Mouse (Mus musculus) thymus, adult 2 months (tissue): Measurements from ENCODE around the gene Sytl3.
"Not testable (repeated sequence)": the region's sequence is repeated elsewhere in the genome, so short reads cannot be mapped to it uniquely, and the experiment has no call there.

Source experiments
- CTCF ChIP-seq: fragments of 200-500 bp; IDR thresholded peaks from 2 replicates; pipeline ENCODE4 v1.5.1; 2012; ENCODE audit warnings: mild to moderate bottlenecking, control low read depth, low read length, moderate library complexity, borderline replicate concordance; ENCODE audit not compliant: control insufficient read depth, poor library complexity, insufficient read depth; ENCODE audit errors: extremely low read depth
- POLR2A ChIP-seq: fragments of 200-500 bp; IDR thresholded peaks from 2 replicates; pipeline ENCODE4 v1.6.1; 2012; ENCODE audit warnings: mild to moderate bottlenecking, low read length, control low read depth, moderate library complexity; ENCODE audit not compliant: control insufficient read depth, poor library complexity, insufficient read depth; ENCODE audit errors: extremely low read depth

DNA sequence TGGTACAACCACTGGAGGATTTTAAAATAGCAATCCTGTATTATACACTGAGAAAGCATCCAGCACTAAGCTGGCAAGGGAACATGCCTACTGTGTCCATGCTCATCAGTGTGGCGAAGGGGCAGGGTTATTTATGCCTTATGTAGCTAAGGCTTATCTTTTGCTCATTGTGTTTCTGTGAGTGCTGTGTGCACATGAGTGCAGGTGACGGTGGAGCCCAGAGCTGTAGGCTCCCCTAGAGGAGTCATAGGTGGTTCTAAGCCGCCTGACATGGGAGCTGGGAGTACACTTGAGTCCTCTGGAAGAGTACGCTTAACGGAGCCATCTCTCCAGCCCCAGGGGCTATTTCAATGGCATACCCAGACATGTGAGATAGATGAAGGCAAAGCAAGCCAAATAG lies 39.6 kb upstream of the Sytl3 start:
- TF ChIP-seq CTCF, POLR2A: not testable (repeated sequence)
